Mouse (Mus musculus) heart, adult 10 weeks (tissue): ENCODE results near the gene Aifm1. TPM values are rescaled to one million over a fixed set of nuclear protein-coding genes. Genes with fewer than 3 reads are reported as not detected.

ENCODE experiments used
- polyA plus RNA-seq: library from polyadenylated mRNA; stranded (reverse); fragments of 350-450 nt; fragmentation: Illumina TruSeq; extraction: RNeasy Lipid Tissue Mini Kit (QIAGEN cat#74804); gene quantifications from one replicate; pipeline ENCODE4 v1.2.3, GENCODE M21; 2014; ENCODE audit warnings: low read depth, low replicate concordance

The Aifm1 gene
- 105 TPM for polyA plus RNA-seq

DNA sequence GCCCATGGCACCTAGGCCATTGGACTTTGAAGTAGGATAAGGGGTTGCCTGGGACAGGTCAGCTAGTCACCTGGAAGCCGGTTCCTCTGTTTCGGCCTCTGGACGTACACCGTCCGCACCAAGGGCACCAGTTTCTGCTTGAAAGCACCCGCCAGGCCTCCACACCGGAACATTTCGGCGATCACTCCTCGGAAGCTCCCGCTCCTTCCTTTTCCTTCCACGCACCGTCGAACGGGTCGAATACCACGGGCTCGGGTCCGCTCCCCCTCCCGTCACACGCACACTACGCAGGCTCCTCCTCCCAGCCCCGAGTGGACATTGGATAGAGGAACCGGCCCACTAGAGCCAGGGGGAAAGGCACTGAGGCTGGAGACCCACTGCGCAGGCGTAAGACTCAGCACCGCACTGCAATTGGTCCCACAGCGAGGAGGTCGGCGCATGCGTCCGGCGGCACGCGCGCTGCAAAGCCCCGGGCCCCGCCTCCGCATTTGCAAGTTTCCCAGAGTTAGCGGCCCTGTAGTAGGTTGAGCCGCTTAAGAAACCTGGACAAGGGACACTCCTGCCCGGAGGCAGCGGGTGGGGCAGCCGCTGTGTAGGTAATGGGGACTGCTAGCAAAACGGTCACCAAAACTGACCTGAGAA is at the start of gene Aifm1:
Gene Aifm1 (minus strand): TSS at position 398 of the 642 bp plus-strand sequence.

DNA sequence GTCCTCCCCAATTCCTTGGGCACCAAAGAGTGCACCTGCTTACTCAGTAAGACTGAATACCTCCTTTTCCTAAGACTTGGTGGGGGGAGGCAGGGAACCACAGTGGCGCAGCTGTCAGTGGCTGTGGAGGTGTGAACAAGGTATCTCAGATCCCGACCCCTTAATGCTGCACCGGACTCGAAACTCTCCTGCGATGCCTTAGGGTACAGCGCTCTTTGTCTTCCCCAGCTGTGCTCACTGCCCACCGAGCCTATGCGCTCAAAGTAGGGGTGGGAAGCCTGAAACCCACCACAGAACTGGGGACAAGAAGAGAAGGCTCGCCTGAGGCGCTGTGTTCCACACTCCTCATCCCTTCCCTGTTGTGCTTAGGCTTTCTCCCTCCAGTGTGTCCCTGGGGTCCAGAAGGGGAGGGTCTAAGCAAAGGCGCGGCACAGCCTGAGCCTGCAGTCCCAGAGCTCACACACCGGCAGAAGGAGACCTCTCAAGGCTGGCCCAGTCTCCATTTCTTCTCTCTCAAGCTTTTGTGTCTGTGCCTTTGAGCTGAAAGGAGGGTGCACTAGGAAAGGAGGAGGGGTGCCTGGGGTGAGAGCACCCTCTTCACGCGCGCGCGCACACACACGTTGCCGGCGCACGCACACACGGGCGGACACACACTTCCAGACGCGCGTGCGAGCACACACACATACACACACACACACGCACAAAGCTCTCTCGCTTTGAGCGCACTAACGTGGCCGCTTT is 5.6 kb upstream of the Aifm1 start, which contains the start of gene Rab33a:
Gene Rab33a (plus strand): TSS at position 478 of the 741 bp plus-strand sequence.

DNA sequence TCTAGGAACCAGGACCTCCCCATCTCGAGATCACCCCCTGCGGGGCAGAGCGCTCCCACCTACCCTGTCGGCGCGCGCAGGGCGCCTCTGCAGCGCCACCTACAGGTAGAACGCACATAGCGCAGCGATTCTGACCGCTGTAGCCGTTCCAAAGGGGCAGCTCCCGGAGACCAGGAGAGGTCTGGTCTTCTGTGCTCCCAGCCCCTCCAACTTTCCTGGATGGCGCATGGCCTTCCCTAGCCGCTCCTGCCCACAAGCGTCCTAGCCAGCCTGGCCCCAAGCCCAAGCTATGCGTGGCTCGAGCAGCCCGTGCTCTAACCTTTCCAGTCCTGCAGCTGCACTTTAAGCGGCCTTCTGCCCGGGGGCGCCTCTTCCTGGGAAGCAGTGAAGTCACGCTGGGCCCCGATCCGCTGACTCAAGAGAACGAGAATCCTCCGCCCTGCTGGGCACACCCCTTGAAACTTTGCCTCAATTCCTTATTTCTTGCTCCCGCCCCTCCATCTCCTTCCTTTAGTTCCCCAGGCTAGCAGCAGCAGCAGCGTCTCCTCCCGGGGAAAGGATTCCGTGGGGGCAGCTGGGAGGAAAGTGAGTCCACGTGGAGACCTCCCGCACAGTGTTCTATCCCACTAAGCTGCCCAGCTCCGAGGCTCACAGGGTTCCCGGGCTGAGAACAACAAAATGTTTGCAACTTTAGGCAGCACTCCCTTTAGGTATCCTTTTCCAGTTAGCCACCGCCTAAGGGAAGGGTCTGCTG is 50.4 kb downstream of the Aifm1 start, which contains the start of gene Elf4:
Gene Elf4 (minus strand): TSS at position 379 of the 754 bp plus-strand sequence.

Other genes starting within 250 kb of the Aifm1 start
- gene Bcorl1, start 172.2 kb downstream of the Aifm1 start, polyA plus RNA-seq: 3.2 TPM
- gene Elf4, start 50.4 kb downstream of the Aifm1 start, polyA plus RNA-seq: 5.7 TPM
- 0.97 TPM for gene Rab33a, start 5.7 kb upstream of the Aifm1 start, polyA plus RNA-seq
- gene Zfp280c, start 80.9 kb upstream of the Aifm1 start, polyA plus RNA-seq: 7.5 TPM
- 2.7 TPM for gene Slc25a14, start 109.8 kb upstream of the Aifm1 start, polyA plus RNA-seq
- gene Gpr119, start 160.9 kb upstream of the Aifm1 start, polyA plus RNA-seq: not detected
- gene Rbmx2, start 181.4 kb upstream of the Aifm1 start, polyA plus RNA-seq: 5.0 TPM